Mouse (Mus musculus) lung, postnatal 0 days (tissue): ENCODE results near the gene Prim2. TPM values are rescaled to one million over a fixed set of nuclear protein-coding genes. Genes with fewer than 3 reads are reported as not detected.
A peak's percentile ranks its signal among the peaks of the same experiment; 100 is the strongest.

ENCODE experiments used
- ATAC-seq: fragments of 200-750 bp; cut with Nextera tagmentation; 2 replicates; pipeline ENCODE4 v1.8.0; 2017; ENCODE audit warnings: moderate library complexity
- DNase-seq: peaks from one replicate; pipeline ENCODE4 v3.0.0-alpha.2; 2016; ENCODE audit warnings: low spot score
- H3K27ac ChIP-seq: fragments of 300-500 bp; sonication (generic); 2 replicates; pipeline ENCODE4 v1.5.1; 2014; ENCODE audit warnings: antibody characterized with exemption, mild to moderate bottlenecking, low read length, mixed read lengths
- H3K27me3 ChIP-seq: fragments of 300-500 bp; sonication (generic); replicated peaks from 2 replicates; pipeline ENCODE4 v1.6.1; 2014; ENCODE audit warnings: low read length, mixed read lengths; ENCODE audit not compliant: insufficient read depth
- H3K36me3 ChIP-seq: fragments of 300-500 bp; sonication (generic); 2 replicates; pipeline ENCODE4 v1.6.1; 2014; ENCODE audit warnings: low read length, mixed read lengths; ENCODE audit not compliant: insufficient read depth
- H3K4me1 ChIP-seq: fragments of 300-500 bp; sonication (generic); 2 replicates; pipeline ENCODE4 v1.6.1; 2014; ENCODE audit warnings: antibody characterized with exemption, low read depth, low read length, mixed read lengths; ENCODE audit not compliant: insufficient read depth
- H3K4me2 ChIP-seq: fragments of 300-500 bp; sonication (generic); replicated peaks from 2 replicates; pipeline ENCODE4 v1.6.1; 2014; ENCODE audit warnings: low read depth, mild to moderate bottlenecking, low read length, moderate library complexity, mixed read lengths
- H3K4me3 ChIP-seq: fragments of 300-500 bp; sonication (generic); 2 replicates; pipeline ENCODE4 v1.5.1; 2014; ENCODE audit warnings: low read depth, low read length
- H3K9ac ChIP-seq: fragments of 300-500 bp; sonication (generic); replicated peaks from 2 replicates; pipeline ENCODE4 v1.6.1; 2014; ENCODE audit warnings: low read depth, mild to moderate bottlenecking
- H3K9me3 ChIP-seq: fragments of 300-500 bp; sonication (generic); 2 replicates; pipeline ENCODE4 v1.6.1; 2016; ENCODE audit warnings: low read length, mixed read lengths
- CTCF ChIP-seq: IDR thresholded peaks from 2 replicates; pipeline ENCODE4 v1.5.1; 2016; ENCODE audit warnings: antibody characterized with exemption, mild to moderate bottlenecking
- EP300 ChIP-seq: IDR thresholded peaks from 2 replicates; pipeline ENCODE4 v1.6.1; 2016; ENCODE audit warnings: antibody characterized with exemption, mild to moderate bottlenecking, control low read depth
- WGBS: fragments of 180-500 bp; shearing (Covaris S2); extraction: QIAGEN DNeasy Blood & Tissue Kit; methylation state at CpG from one replicate; pipeline ENCODE4 v1.1.7; 2014; 5-methylcytosine and 5-hydroxymethylcytosine counted together
- polyA plus RNA-seq: library from polyadenylated mRNA; unstranded; fragments of >200 nt; fragmentation: Nextera tagmentation; extraction: Ambion mirVana; gene quantifications from 2 replicates; pipeline ENCODE4 v1.2.1, GENCODE M21; 2015

Prim2 gene
- polyA plus RNA-seq, 1 experiment from 2014 or later, result 7.1 TPM

DNA sequence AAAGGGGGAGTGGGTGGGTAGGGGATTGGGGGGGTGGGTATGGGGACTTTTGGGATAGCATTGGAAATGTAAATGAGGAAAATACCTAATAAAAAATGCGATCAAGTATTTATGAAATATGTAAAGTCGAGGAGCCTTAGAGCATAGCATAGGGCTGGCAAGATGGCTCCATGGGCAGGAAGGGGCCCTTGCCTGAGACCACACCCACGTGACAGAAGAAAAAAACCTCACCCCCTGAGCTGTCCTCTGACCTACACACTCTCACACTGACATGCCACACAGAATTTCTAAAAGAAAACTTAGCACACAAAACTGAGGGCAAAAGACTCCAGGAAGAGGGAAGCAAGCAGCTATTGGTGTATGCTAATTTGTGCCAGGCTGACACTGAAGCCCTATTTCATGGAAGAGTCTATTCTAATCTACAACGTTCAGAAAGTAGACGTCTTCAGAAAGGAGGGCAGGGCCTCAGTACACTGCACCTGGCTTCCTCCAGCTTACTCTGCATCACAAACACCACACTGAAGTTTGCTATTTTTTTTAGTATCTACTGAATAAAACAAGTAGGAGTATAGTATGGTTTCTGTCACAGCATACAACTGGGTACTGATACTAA lies 65.4 kb downstream of the Prim2 start:
- 83% methylated on average over 5 of the region's 5 CpGs for WGBS
- Histone ChIP-seq H3K9ac (no peak overlapping the region), H3K27ac (no peak overlapping the region), H3K36me3 (no peaks in the 10 kb centered on the region), H3K27me3 (no peaks in the 10 kb centered on the region), H3K9me3 (no peaks in the 10 kb centered on the region), H3K4me3 (no peak overlapping the region), H3K4me1 (no peaks in the 10 kb centered on the region), H3K4me2 (no peak overlapping the region)
- no peak for ATAC-seq
- TF ChIP-seq CTCF (no peak), EP300 (no peak)
- no peak for DNase-seq

DNA sequence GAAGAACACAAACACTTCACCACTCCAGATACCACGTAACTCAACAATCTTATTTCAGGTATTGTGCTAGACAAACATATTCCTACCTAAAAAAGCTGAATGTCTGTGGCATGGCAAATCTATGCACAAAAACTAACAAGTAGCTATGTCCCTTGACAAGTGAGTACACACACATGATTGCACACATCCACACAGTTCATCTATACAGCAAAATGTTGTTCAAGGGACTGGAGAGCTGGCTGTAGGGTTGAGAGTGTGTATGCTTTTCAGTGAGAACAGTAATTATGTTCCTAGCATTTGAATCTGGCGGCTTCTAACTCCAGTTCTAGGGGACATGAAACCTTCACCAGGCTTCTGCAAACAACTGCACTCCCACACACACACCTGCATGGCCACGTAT lies 69.9 kb downstream of the Prim2 start:
- no peak overlapping the region for H3K4me3 ChIP-seq
- H3K27ac ChIP-seq, result no peak overlapping the region
- DNase-seq (no peak), ATAC-seq (no peak)
- no peaks in the 10 kb centered on the region for H3K27me3 ChIP-seq
- no peak overlapping the region for H3K4me2 ChIP-seq
- WGBS, result 84% methylated on average over 3 of the region's 3 CpGs
- no peak overlapping the region for H3K9ac ChIP-seq
- no peak for TF ChIP-seq EP300
- TF ChIP-seq CTCF, result no peak
- H3K36me3 ChIP-seq, result no peaks in the 10 kb centered on the region
- no peaks in the 10 kb centered on the region for H3K9me3 ChIP-seq
- H3K4me1 ChIP-seq, result no peaks in the 10 kb centered on the region

DNA sequence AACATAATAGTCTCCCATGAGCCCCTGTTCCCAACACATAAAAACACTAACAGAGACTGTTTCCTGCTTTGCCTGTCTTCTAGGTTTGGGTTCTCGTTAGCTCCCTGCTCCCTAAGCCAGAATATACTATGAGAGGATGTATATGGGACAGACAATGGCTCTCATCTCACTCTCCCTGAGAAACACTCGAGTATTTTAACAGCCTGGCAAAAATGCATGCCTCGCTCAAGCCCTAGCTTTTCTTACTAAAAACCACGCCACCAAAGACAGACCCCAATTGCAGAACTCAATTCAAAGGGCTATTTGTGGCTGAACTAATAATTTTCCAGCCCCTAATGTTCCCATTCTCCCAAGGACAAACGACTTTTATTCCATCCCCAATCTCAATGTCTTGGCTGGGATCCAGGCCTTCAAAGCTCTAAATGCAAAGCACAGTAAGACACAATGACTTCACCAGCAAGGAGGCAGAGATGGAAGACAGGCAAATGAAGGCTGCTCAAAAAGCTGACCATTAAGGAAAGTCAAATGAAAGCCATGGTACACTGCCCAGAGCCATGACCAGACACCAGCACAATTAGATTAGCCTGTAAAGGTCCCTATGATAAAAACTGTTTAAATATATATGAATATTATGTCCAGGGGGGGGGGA lies 70.5 kb downstream of the Prim2 start:
- no peak for DNase-seq
- Histone ChIP-seq H3K27ac (no peak overlapping the region), H3K9me3 (no peaks in the 10 kb centered on the region), H3K4me1 (no peaks in the 10 kb centered on the region), H3K9ac (no peak overlapping the region), H3K4me2 (no peak overlapping the region), H3K4me3 (no peak overlapping the region), H3K36me3 (no peaks in the 10 kb centered on the region), H3K27me3 (no peaks in the 10 kb centered on the region)
- no peak for TF ChIP-seq CTCF
- TF ChIP-seq EP300, result no peak
- 83% methylated on average over 5 of the region's 5 CpGs for WGBS
- ATAC-seq, result no peak

DNA sequence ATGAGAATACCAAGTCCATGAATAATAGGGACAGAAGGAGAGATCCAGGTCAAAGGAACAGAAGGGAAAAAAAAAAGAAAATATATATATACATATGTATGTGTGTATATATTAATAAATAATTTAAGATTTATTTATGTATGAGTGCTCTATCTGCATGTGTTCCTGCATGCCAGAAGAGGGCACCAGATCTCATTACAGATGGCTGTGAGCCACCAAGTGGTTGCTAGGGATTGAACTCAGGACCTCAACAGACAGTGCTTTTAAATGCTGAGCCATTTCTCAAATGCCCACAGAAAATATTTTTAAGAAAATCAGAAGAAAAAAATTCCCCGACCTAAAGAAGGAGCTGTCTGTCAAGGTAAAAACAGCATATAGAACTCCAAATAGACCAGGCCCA lies 72.6 kb downstream of the Prim2 start:
- Histone ChIP-seq H3K4me2 (no peak overlapping the region), H3K4me1 (no peaks in the 10 kb centered on the region), H3K36me3 (no peaks in the 10 kb centered on the region), H3K27me3 (no peaks in the 10 kb centered on the region), H3K9ac (no peak overlapping the region), H3K9me3 (no peaks in the 10 kb centered on the region), H3K4me3 (no peak overlapping the region), H3K27ac (no peak overlapping the region)
- TF ChIP-seq CTCF (peak; percentile 30), EP300 (no peak)
- DNase-seq (no peak), ATAC-seq (no peak)
- WGBS, result 78% methylated on average over 1 of the region's 1 CpGs

DNA sequence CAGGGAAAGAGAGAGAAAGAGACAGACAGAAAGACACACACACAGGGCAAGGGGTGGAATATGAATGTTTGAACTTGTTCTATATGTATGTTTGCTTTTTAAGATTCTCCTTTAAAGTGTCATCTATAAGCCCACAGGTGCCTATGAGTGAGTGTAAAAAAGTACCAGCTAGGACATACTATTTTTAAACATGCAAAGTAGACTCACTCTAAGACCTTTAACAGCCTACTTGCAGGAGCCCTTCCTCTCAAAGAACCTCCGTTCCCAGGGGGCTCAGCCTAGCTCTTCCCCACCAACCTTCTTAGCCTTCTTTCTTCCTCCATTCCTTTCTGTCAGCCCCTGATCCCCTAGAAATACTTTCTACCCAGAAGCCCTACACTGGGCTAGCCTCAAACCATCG lies 73.7 kb downstream of the Prim2 start:
- DNase-seq (no peak), ATAC-seq (no peak)
- no peak for TF ChIP-seq CTCF
- no peak for TF ChIP-seq EP300
- H3K27me3 ChIP-seq, result no peaks in the 10 kb centered on the region
- H3K36me3 ChIP-seq, result no peaks in the 10 kb centered on the region
- no peak overlapping the region for H3K9ac ChIP-seq
- H3K4me3 ChIP-seq, result no peak overlapping the region
- no peak overlapping the region for H3K27ac ChIP-seq
- H3K4me1 ChIP-seq, result no peaks in the 10 kb centered on the region
- 86% methylated on average over 2 of the region's 2 CpGs for WGBS
- H3K4me2 ChIP-seq, result no peak overlapping the region
- no peaks in the 10 kb centered on the region for H3K9me3 ChIP-seq

DNA sequence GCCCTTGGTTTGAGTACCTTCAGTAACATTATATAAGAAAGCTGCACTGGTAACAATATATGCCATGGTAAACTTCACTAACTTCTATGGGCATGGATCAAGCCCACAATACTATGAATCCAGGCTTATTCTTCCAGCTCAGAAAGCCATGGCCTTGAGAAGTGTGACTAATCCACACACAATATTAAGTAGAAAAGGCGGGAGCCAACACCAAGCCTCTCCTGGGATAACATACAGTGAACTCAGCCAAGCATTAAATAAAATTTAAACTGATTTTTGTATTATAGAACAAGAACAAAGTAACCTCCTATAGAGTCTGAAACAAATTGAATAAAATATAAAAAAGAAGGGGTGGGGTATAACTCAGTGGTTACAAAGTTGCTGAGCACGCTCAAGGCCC lies 74.6 kb downstream of the Prim2 start:
- Histone ChIP-seq H3K9me3 (no peaks in the 10 kb centered on the region), H3K36me3 (no peaks in the 10 kb centered on the region), H3K27ac (no peak overlapping the region), H3K4me2 (no peak overlapping the region), H3K9ac (no peak overlapping the region), H3K4me3 (no peak overlapping the region), H3K27me3 (no peaks in the 10 kb centered on the region), H3K4me1 (no peaks in the 10 kb centered on the region)
- ATAC-seq, result no peak
- WGBS, result 97% methylated on average over 2 of the region's 2 CpGs
- no peak for DNase-seq
- no peak for TF ChIP-seq CTCF
- no peak for TF ChIP-seq EP300
